Mouse (Mus musculus): ENCODE results near the gene Isyna1. TPM values are rescaled to one million over a fixed set of nuclear protein-coding genes. Genes with fewer than 3 reads are reported as not detected.

Isyna1 gene
- polyA plus RNA-seq (2012; rRNA removed), result 213 and 279 TPM in 2 replicates
- 94.4 and 103 TPM in 2 replicates for polyA plus RNA-seq (2014; fragmentation: Nextera tagmentation; extraction: Ambion mirVana)

- Histone ChIP-seq H3K36me3 (ENCODE audit: control insufficient read depth, insufficient read depth, low read length) (peaks cover 46% of the 10 kb centered on the region), H3K4me3 (replicated peaks; ENCODE audit: low read length) (peak within 1 kb of the TSS; percentile 72), H3K9ac (ENCODE audit: low read depth, low read length, severe bottlenecking) (peak within 1 kb of the TSS; percentile 69), H3K4me2 (replicated peaks; ENCODE audit: low read depth, low read length, severe bottlenecking) (peak within 1 kb of the TSS; percentile 95), H3K27ac (replicated peaks; ENCODE audit: low read depth, low read length) (peak within 1 kb of the TSS; percentile 74), H3K9me3 (ENCODE audit: control insufficient read depth, low read length) (no peaks in the 10 kb centered on the region), H3K4me1 (ENCODE audit: control insufficient read depth, insufficient read depth, low read length) (peaks cover 32% of the 10 kb centered on the region), H3K27me3 (ENCODE audit: control insufficient read depth, insufficient read depth, low read length) (no peaks in the 10 kb centered on the region)
- ATAC-seq (ENCODE audit: low FRiP score, low read depth) (peak; percentile 92), DNase-seq (ENCODE audit: low spot score) (peak; percentile 97)
- under 1% methylated on average over 26 of the region's 40 CpGs for WGBS
- TF ChIP-seq POLR2A (IDR thresholded peaks at IDR 0.05; ENCODE audit: borderline replicate concordance, extremely low read depth, insufficient read depth, insufficient read length), result 0 out of 2 replicates have a peak, but pooled peaks have one; percentile 57
These were observed at the start of gene Isyna1 for GRCm38 (mm10) chr8:70593961-70594609. Gene Isyna1, plus strand, starts transcription at chr8:70594373.

DNA sequence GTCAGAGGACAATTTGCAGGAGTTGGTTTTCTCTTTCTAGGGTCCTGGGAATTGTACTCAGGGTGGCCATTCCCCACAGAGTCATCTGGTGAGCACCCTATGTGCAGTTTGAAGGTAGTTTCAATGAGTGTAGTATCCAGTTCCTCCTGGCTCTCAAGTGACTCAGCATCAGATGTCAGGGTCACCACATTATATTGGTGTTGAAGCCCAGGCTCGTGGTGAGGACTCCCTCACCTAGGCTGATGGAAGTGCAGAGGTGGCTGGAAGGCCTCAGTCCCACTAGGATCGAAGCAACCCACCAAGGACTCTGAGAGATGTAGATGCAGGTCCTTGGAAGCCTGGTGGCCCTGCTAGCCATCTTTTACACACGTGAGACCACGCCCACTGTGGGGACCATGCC is 47.8 kb upstream of the Isyna1 start:
- ATAC-seq (ENCODE audit: low FRiP score, low read depth) (no peak), DNase-seq (ENCODE audit: low spot score) (no peak)
- H3K27me3 ChIP-seq (ENCODE audit: control insufficient read depth, insufficient read depth, low read length), result no peaks in the 10 kb centered on the region
- H3K27ac ChIP-seq (replicated peaks; ENCODE audit: low read depth, low read length), result no peak overlapping the region
- H3K36me3 ChIP-seq (ENCODE audit: control insufficient read depth, insufficient read depth, low read length), result no peaks in the 10 kb centered on the region
- no peak overlapping the region for H3K4me3 ChIP-seq (replicated peaks; ENCODE audit: low read length)
- H3K4me1 ChIP-seq (ENCODE audit: control insufficient read depth, insufficient read depth, low read length), result 0 out of 2 replicates have a peak, but pooled peaks cover under 1% of the 10 kb centered on the region
- 82% methylated on average over 4 of the region's 4 CpGs for WGBS
- no peaks in the 10 kb centered on the region for H3K9me3 ChIP-seq (ENCODE audit: control insufficient read depth, low read length)
- no peak overlapping the region for H3K4me2 ChIP-seq (replicated peaks; ENCODE audit: low read depth, low read length, severe bottlenecking)
- no peak for TF ChIP-seq POLR2A (IDR thresholded peaks at IDR 0.05; ENCODE audit: borderline replicate concordance, extremely low read depth, insufficient read depth, insufficient read length)
- no peak overlapping the region for H3K9ac ChIP-seq (ENCODE audit: low read depth, low read length, severe bottlenecking)

DNA sequence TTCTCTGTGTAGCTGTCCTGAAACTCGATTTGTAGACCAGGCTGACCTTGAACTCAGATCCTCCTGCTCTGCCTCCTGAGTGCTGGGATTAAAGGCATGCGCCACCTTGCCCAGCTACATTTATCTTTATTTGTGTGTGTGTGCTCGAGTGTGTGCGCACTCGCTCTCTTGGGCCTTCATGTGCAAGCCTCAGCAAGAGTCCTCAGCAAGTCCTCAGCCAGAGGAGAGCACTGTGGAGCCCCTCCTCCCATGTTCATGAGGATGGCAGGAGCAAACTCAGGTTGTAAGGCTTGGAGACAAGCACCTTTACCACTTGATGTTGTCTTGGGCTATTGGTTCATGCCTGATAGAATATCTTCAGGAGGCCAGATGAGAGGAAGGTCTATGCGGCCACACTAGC is 46.4 kb upstream of the Isyna1 start:
- ATAC-seq (ENCODE audit: low FRiP score, low read depth), result no peak
- Histone ChIP-seq H3K4me3 (replicated peaks; ENCODE audit: low read length) (no peak overlapping the region), H3K4me1 (ENCODE audit: control insufficient read depth, insufficient read depth, low read length) (no peaks in the 10 kb centered on the region), H3K27me3 (ENCODE audit: control insufficient read depth, insufficient read depth, low read length) (no peaks in the 10 kb centered on the region), H3K27ac (replicated peaks; ENCODE audit: low read depth, low read length) (no peak overlapping the region), H3K9me3 (ENCODE audit: control insufficient read depth, low read length) (no peaks in the 10 kb centered on the region), H3K4me2 (replicated peaks; ENCODE audit: low read depth, low read length, severe bottlenecking) (no peak overlapping the region), H3K9ac (ENCODE audit: low read depth, low read length, severe bottlenecking) (no peak overlapping the region), H3K36me3 (ENCODE audit: control insufficient read depth, insufficient read depth, low read length) (no peaks in the 10 kb centered on the region)
- WGBS, result 92% methylated on average over 6 of the region's 6 CpGs
- no peak for TF ChIP-seq POLR2A (IDR thresholded peaks at IDR 0.05; ENCODE audit: borderline replicate concordance, extremely low read depth, insufficient read depth, insufficient read length)
- no peak for DNase-seq (ENCODE audit: low spot score)

- Histone ChIP-seq H3K27me3 (ENCODE audit: control insufficient read depth, insufficient read depth, low read length) (no peaks in the 10 kb centered on the region), H3K9ac (ENCODE audit: low read depth, low read length, severe bottlenecking) (no peak overlapping the region), H3K4me2 (replicated peaks; ENCODE audit: low read depth, low read length, severe bottlenecking) (no peak overlapping the region), H3K36me3 (ENCODE audit: control insufficient read depth, insufficient read depth, low read length) (no peaks in the 10 kb centered on the region), H3K9me3 (ENCODE audit: control insufficient read depth, low read length) (no peaks in the 10 kb centered on the region), H3K4me1 (ENCODE audit: control insufficient read depth, insufficient read depth, low read length) (no peaks in the 10 kb centered on the region), H3K4me3 (replicated peaks; ENCODE audit: low read length) (no peak overlapping the region), H3K27ac (replicated peaks; ENCODE audit: low read depth, low read length) (no peak overlapping the region)
- no peak for ATAC-seq (ENCODE audit: low FRiP score, low read depth)
- DNase-seq (ENCODE audit: low spot score), result no peak
- TF ChIP-seq POLR2A (IDR thresholded peaks at IDR 0.05; ENCODE audit: borderline replicate concordance, extremely low read depth, insufficient read depth, insufficient read length), result no peak
- 90% methylated on average over 10 of the region's 10 CpGs for WGBS
These were observed 44.6 kb upstream of the Isyna1 start for GRCm38 (mm10) chr8:70549412-70550184.

DNA sequence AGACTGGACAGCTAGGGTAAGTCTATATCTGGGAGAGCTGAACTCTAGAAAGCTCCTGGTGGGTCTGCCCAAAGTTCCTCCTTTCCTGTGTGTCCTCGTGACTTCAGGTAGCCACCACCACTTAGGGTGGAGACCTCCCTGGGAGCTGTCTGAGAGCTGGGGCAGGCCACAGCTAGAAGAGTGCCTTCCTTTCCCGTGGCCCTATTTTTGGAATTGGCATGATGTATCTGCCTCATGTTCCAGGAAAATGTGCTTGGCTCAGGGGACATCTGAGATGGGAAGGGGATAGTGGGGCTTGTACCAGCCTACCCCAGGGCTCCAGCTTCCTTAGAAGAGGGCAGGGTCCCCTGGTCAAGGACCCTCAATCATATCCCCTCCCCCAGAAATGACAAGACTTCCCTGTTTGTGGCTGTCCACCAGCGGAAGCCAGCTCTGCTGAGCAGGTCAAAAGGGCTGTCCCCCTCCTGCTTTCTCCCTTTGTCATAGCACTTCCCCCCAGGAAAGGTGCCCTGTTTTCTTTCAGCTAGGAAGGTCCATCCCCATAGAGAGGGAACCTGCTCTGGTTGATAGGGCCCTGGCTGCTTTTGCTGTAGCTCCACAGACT is 42.5 kb upstream of the Isyna1 start:
- H3K9me3 ChIP-seq (ENCODE audit: control insufficient read depth, low read length), result no peaks in the 10 kb centered on the region
- H3K4me3 ChIP-seq (replicated peaks; ENCODE audit: low read length), result no peak overlapping the region
- no peaks in the 10 kb centered on the region for H3K27me3 ChIP-seq (ENCODE audit: control insufficient read depth, insufficient read depth, low read length)
- no peak for TF ChIP-seq POLR2A (IDR thresholded peaks at IDR 0.05; ENCODE audit: borderline replicate concordance, extremely low read depth, insufficient read depth, insufficient read length)
- ATAC-seq (ENCODE audit: low FRiP score, low read depth) (no peak), DNase-seq (ENCODE audit: low spot score) (no peak)
- no peaks in the 10 kb centered on the region for H3K4me1 ChIP-seq (ENCODE audit: control insufficient read depth, insufficient read depth, low read length)
- H3K9ac ChIP-seq (ENCODE audit: low read depth, low read length, severe bottlenecking), result no peak overlapping the region
- H3K27ac ChIP-seq (replicated peaks; ENCODE audit: low read depth, low read length), result no peak overlapping the region
- H3K36me3 ChIP-seq (ENCODE audit: control insufficient read depth, insufficient read depth, low read length), result no peaks in the 10 kb centered on the region
- 69% methylated on average over 3 of the region's 3 CpGs for WGBS
- no peak overlapping the region for H3K4me2 ChIP-seq (replicated peaks; ENCODE audit: low read depth, low read length, severe bottlenecking)

All from limb, embryonic 14.5 days (tissue).